Mouse (Mus musculus): Measurements from ENCODE around the gene Plcxd2. TPM values are rescaled to one million over a fixed set of nuclear protein-coding genes. Genes with fewer than 3 reads are reported as not detected.
A peak's percentile ranks its signal among the peaks of the same experiment; 100 is the strongest.

Gene Plcxd2
- 11.8 and 12.6 TPM in 2 replicates for polyA plus RNA-seq (2015; fragmentation: Nextera tagmentation; extraction: Ambion mirVana)

GRCm38 (mm10) chr16:46010153-46010905 lies at the start of gene Plcxd2:
Plcxd2 (minus strand) TSS chr16:46010218.
- no peaks in the 10 kb centered on the region for H3K36me3 ChIP-seq (ENCODE audit: poor library complexity, severe bottlenecking)
- peak within 1 kb of the TSS; percentile 57 for H3K27ac ChIP-seq
- peak within 1 kb of the TSS; percentile 79 for H3K9ac ChIP-seq
- peak; percentile 99 for ATAC-seq
- H3K4me1 ChIP-seq = peaks cover 39% of the 10 kb centered on the region
- peak within 1 kb of the TSS; percentile 73 for H3K4me2 ChIP-seq
- H3K4me3 ChIP-seq = peak within 1 kb of the TSS; percentile 71
- under 1% methylated on average over 38 of the region's 39 CpGs for WGBS
- no peaks in the 10 kb centered on the region for H3K9me3 ChIP-seq (replicated peaks)
- H3K27me3 ChIP-seq = no peaks in the 10 kb centered on the region

GRCm38 (mm10) chr16:46046906-46047305 lies 36.9 kb upstream of the Plcxd2 start:
- Histone ChIP-seq H3K4me2 (no peak overlapping the region), H3K36me3 (ENCODE audit: poor library complexity, severe bottlenecking) (no peaks in the 10 kb centered on the region), H3K4me3 (no peak overlapping the region), H3K9ac (no peak overlapping the region), H3K4me1 (no peaks in the 10 kb centered on the region), H3K27me3 (no peaks in the 10 kb centered on the region), H3K9me3 (replicated peaks) (no peaks in the 10 kb centered on the region), H3K27ac (no peak overlapping the region)
- no peak for ATAC-seq
- 92% methylated on average over 2 of the region's 2 CpGs for WGBS

- H3K9ac ChIP-seq = no peak overlapping the region
- no peak overlapping the region for H3K4me3 ChIP-seq
- ATAC-seq = no peak
Observed at GRCm38 (mm10) chr16:46036261-46036660, 26.2 kb upstream of the Plcxd2 start.

GRCm38 (mm10) chr16:46033896-46034295 lies 23.9 kb upstream of the Plcxd2 start:
- no peaks in the 10 kb centered on the region for H3K27me3 ChIP-seq
- H3K27ac ChIP-seq = no peak overlapping the region
- no peak overlapping the region for H3K4me2 ChIP-seq
- no peak for ATAC-seq
- H3K36me3 ChIP-seq (ENCODE audit: poor library complexity, severe bottlenecking) = no peaks in the 10 kb centered on the region
- H3K4me3 ChIP-seq = no peak overlapping the region
- no peaks in the 10 kb centered on the region for H3K9me3 ChIP-seq (replicated peaks)
- H3K4me1 ChIP-seq = no peaks in the 10 kb centered on the region
- H3K9ac ChIP-seq = no peak overlapping the region
- WGBS = 84% methylated on average over 9 of the region's 9 CpGs

More at GRCm38 (mm10) chr16:46036261-46036660, 26.2 kb upstream of the Plcxd2 start:
- Histone ChIP-seq H3K27ac (no peak overlapping the region), H3K36me3 (ENCODE audit: poor library complexity, severe bottlenecking) (no peaks in the 10 kb centered on the region), H3K27me3 (no peaks in the 10 kb centered on the region), H3K9me3 (replicated peaks) (no peaks in the 10 kb centered on the region), H3K4me1 (no peaks in the 10 kb centered on the region), H3K4me2 (no peak overlapping the region)
- 58% methylated on average over 2 of the region's 2 CpGs for WGBS

GRCm38 (mm10) chr16:46022958-46023491 lies 13.0 kb upstream of the Plcxd2 start:
- H3K4me1 ChIP-seq = no peaks in the 10 kb centered on the region
- H3K36me3 ChIP-seq (ENCODE audit: poor library complexity, severe bottlenecking) = no peaks in the 10 kb centered on the region
- no peak overlapping the region for H3K4me3 ChIP-seq
- no peak overlapping the region for H3K9ac ChIP-seq
- 80% methylated on average over 5 of the region's 5 CpGs for WGBS
- no peak overlapping the region for H3K27ac ChIP-seq
- peak; percentile 12; the same call in 1 of the 2 replicates for ATAC-seq
- no peaks in the 10 kb centered on the region for H3K9me3 ChIP-seq (replicated peaks)
- H3K4me2 ChIP-seq = no peak overlapping the region
- H3K27me3 ChIP-seq = no peaks in the 10 kb centered on the region

- 48% methylated on average over 5 of the region's 5 CpGs for WGBS
- Histone ChIP-seq H3K9me3 (replicated peaks) (no peaks in the 10 kb centered on the region), H3K4me1 (no peaks in the 10 kb centered on the region), H3K9ac (no peak overlapping the region), H3K27me3 (no peaks in the 10 kb centered on the region), H3K4me2 (no peak overlapping the region), H3K36me3 (ENCODE audit: poor library complexity, severe bottlenecking) (no peaks in the 10 kb centered on the region), H3K27ac (no peak overlapping the region), H3K4me3 (no peak overlapping the region)
- ATAC-seq = peak; percentile 85
Observed at GRCm38 (mm10) chr16:46022189-46022928, 12.3 kb upstream of the Plcxd2 start.

GRCm38 (mm10) chr16:46021302-46021701 lies 11.3 kb upstream of the Plcxd2 start:
- Histone ChIP-seq H3K9ac (no peak overlapping the region), H3K27ac (no peak overlapping the region), H3K4me3 (no peak overlapping the region), H3K4me2 (no peak overlapping the region), H3K4me1 (no peaks in the 10 kb centered on the region), H3K27me3 (no peaks in the 10 kb centered on the region), H3K9me3 (replicated peaks) (no peaks in the 10 kb centered on the region), H3K36me3 (ENCODE audit: poor library complexity, severe bottlenecking) (no peaks in the 10 kb centered on the region)
- 89% methylated on average over 2 of the region's 2 CpGs for WGBS
- ATAC-seq = no peak

- WGBS = 80% methylated on average over 2 of the region's 2 CpGs
- H3K4me3 ChIP-seq = no peak overlapping the region
Observed at GRCm38 (mm10) chr16:46020396-46020795, 10.4 kb upstream of the Plcxd2 start.

GRCm38 (mm10) chr16:46019799-46020198 lies 9.8 kb upstream of the Plcxd2 start:
- Histone ChIP-seq H3K27ac (no peak overlapping the region), H3K4me1 (no peaks in the 10 kb centered on the region), H3K27me3 (no peaks in the 10 kb centered on the region), H3K4me3 (no peak overlapping the region), H3K4me2 (no peak overlapping the region), H3K9me3 (replicated peaks) (no peaks in the 10 kb centered on the region), H3K36me3 (ENCODE audit: poor library complexity, severe bottlenecking) (no peaks in the 10 kb centered on the region), H3K9ac (no peak overlapping the region)
- no peak for ATAC-seq
- 84% methylated on average over 4 of the region's 4 CpGs for WGBS

More at GRCm38 (mm10) chr16:46020396-46020795, 10.4 kb upstream of the Plcxd2 start:
- Histone ChIP-seq H3K4me2 (no peak overlapping the region), H3K9me3 (replicated peaks) (no peaks in the 10 kb centered on the region), H3K27ac (no peak overlapping the region), H3K36me3 (ENCODE audit: poor library complexity, severe bottlenecking) (no peaks in the 10 kb centered on the region), H3K27me3 (no peaks in the 10 kb centered on the region), H3K9ac (no peak overlapping the region), H3K4me1 (no peaks in the 10 kb centered on the region)
- ATAC-seq = no peak

- no peak overlapping the region for H3K4me3 ChIP-seq
- no peak overlapping the region for H3K9ac ChIP-seq
- 65% methylated on average over 1 of the region's 1 CpGs for WGBS
Observed at GRCm38 (mm10) chr16:46019359-46019758, 9.3 kb upstream of the Plcxd2 start.

GRCm38 (mm10) chr16:46011696-46012095 lies 1.7 kb upstream of the Plcxd2 start:
- no peak for ATAC-seq
- Histone ChIP-seq H3K36me3 (ENCODE audit: poor library complexity, severe bottlenecking) (no peaks in the 10 kb centered on the region), H3K4me2 (no peak overlapping the region), H3K27ac (no peak overlapping the region), H3K4me1 (peaks cover 36% of the 10 kb centered on the region), H3K27me3 (no peaks in the 10 kb centered on the region), H3K9ac (no peak overlapping the region), H3K4me3 (no peak overlapping the region), H3K9me3 (replicated peaks) (no peaks in the 10 kb centered on the region)
- WGBS = 86% methylated on average over 1 of the region's 1 CpGs

More at GRCm38 (mm10) chr16:46019359-46019758, 9.3 kb upstream of the Plcxd2 start:
- Histone ChIP-seq H3K27me3 (no peaks in the 10 kb centered on the region), H3K36me3 (ENCODE audit: poor library complexity, severe bottlenecking) (no peaks in the 10 kb centered on the region), H3K4me2 (no peak overlapping the region), H3K4me1 (no peaks in the 10 kb centered on the region), H3K9me3 (replicated peaks) (no peaks in the 10 kb centered on the region), H3K27ac (no peak overlapping the region)
- no peak for ATAC-seq

- H3K9me3 ChIP-seq (replicated peaks) = no peaks in the 10 kb centered on the region
- H3K9ac ChIP-seq = peak overlapping the region; percentile 68
- 7% methylated on average over 5 of the region's 5 CpGs for WGBS
- H3K4me3 ChIP-seq = peak overlapping the region; percentile 71
- peak overlapping the region; percentile 57 for H3K27ac ChIP-seq
- H3K4me1 ChIP-seq = peaks cover 39% of the 10 kb centered on the region
- peak; percentile 6; the same call in 1 of the 2 replicates for ATAC-seq
- no peaks in the 10 kb centered on the region for H3K27me3 ChIP-seq
- no peaks in the 10 kb centered on the region for H3K36me3 ChIP-seq (ENCODE audit: poor library complexity, severe bottlenecking)
- H3K4me2 ChIP-seq = peak overlapping the region; percentile 73
Observed at GRCm38 (mm10) chr16:46010906-46011220, 845 bp upstream of the Plcxd2 start.

Measured in forebrain, embryonic 13.5 days (tissue).